Mouse (Mus musculus) mesoderm, embryonic 11.5 days (tissue): ENCODE measurements at regions not wholly inside any gene's neighbourhood (a gene's known extent, or its start where the extent isn't known, plus 50 kb on each side); places are given as distances from the start of the nearest gene placed in this dataset.

Experiments
- DNase-seq: peaks from one replicate; pipeline ENCODE4 v3.0.0-alpha.2; 2012; ENCODE audit warnings: low read depth, low spot score

DNA sequence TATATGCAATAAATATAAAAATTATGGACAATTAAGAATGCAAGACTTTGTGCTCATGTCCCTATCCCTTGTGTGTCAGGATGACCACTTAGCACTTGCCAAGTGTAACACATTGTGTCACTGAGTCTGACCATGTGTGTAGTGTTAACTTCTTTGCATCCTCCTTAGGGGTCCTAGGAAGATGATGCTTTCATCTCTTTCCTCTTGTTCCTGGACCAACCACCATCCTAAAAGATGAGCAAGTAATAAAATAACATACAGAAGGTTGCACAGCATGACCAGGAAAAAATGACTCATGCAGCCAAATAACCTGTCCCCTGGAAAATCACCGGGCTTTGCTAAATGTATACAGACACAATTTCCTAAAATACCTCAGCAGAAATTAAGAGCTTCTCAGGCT lies 121.1 kb upstream of the Kcnip4 start:
- no peak for DNase-seq

DNA sequence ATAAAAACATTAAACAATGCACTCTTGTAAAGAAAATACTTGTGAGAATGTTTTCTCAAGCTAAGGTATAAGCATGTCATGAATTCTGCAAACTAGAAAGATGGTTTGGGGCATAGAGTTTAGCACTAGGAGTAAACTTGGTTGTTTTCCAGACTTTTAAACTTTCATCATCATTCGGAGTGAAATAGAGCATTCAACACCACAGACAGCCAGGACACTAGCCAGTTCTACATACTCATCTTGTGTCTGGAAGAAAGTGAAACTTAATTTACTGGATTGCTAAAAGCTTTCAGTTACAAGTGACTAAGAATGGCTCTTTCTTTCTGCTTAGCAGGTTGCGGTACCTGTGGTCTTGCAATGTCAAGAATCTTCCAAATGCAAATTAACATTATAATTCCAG lies 119.9 kb upstream of the Kcnip4 start:
- DNase-seq, result no peak

- DNase-seq, result no peak
Measured at GRCm38 (mm10) chr5:49642439-49642838, 117.7 kb upstream of the Kcnip4 start.

DNA sequence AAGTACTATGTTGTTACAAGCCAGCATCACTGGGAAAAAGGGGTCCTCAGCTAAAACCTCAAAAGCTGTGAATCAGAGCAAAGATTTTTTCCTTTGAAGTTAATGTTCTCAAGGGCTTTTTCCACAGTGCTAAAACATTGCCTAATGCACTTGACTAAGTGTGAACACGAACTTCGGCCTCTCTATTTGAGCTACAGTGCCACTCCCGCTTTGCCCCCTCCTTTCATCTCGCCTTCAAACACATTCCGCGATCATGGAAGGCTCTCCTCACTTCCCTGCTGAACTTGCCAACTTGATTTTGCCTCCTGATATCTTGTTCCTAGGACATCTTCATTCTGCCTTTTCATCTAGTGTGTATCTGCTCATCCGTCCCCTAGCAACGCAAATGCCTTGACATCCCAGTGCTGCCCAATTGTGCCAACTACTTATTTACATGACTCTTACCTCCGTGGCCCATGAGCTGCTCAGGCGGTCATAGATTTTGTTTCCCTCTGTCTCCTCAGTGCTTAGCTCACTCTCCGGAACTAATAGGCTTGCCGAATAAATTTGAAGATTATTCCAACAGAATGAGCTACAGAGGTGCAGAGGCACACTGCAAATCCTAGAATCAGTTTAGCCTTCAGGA lies 116.6 kb upstream of the Kcnip4 start:
- DNase-seq, result no peak

DNA sequence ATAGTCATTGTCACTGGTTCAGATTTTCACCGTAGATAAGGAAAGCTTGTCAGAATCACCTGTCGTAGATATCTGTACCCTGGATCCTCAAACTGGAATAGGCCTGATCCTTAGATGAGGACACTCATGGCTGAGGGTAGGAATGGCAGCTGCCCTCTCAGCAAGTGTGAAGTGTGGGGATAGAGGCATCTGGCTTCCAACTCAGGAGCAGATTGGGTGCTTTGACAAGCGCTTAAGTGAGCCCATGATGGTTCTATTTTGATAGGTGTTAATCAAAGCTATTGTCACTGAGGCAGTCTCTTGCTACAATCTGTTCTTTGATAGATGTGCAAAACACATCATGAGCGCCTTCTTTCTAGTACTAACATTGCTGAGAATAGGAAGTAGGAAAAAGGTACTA lies 114.9 kb upstream of the Kcnip4 start:
- DNase-seq, result no peak

GRCm38 (mm10) chr5:49620152-49620551 lies 95.4 kb upstream of the Kcnip4 start:
- DNase-seq, result no peak

DNA sequence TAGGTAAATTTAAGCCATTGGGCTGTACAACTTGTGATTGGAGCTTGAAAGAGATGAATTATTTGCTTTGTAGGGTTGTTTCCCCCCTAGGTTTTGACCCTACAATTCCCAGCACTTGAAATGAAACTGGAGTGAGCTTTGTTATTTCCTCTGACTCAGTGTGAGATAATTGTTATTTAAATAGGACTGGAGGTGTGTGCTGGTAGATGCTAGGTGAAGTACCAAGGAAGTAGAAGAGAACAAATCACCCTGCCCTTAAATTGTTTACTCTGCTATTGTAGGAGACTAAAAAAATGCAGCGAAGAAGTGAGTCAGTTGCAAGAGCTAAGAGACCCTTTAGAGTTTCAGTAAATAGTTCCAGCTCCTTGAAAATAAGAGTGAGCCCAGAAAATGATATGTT lies 82.1 kb upstream of the Kcnip4 start:
- no peak for DNase-seq

DNA sequence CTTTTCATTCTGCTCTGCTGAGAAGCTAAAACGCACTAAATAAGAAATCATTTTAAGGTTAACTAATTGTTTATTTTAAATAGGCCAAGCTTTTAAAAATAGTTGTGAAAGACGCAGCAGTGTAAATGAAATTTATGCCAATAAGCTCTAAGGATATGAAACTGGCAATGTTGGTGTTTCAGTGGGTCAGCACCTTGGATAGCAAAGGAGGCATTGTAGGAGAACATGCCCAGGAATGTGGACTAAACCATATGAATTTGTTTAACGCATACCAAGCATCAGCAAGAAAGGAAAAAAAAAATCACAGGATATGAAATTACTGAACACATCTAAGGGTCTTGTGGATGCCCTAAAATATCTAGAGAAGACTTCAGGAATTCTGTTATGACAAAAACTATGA lies 56.1 kb upstream of the Kcnip4 start:
- DNase-seq, result no peak

DNA sequence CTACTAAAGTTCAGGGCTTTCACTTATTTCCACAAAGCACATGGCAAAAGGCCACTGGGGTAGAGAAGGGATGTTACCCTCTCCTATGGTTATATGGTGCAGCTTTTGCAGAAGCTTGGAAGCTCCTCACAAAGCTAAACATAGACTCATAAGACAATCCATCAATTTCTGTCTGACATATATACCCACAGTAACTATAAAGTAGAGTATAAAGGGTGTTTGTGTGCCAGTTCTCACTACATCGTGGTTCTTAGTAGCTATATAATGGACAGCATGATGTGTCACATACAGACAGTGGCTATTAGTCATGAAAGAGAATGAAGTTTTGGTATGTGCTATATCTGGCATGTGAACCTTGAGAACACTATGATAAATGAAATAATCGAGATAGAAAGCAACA lies 51.2 kb upstream of the Kcnip4 start:
- DNase-seq, result no peak
